Mouse (Mus musculus) mouse embryonic stem cell (cell line): Measurements from ENCODE around the gene Uts2r.

Experiments used
- in situ Hi-C, 2 experiments: fragments of 300-500 bp; cut with MboI; formaldehyde crosslinking; loops; 1 replicate in 1 of 2; 3 replicates in 1 of 2; pipeline ENCODE4 v1.14.3; 2019 to 2020; ENCODE audit warnings: low sequenced_read_pairs in 2 of 2, low pct_unique_long_range_greater_than_20kb in 1 of 2, mixed read lengths in 1 of 2; ENCODE audit not compliant: unreplicated experiment in 1 of 2

Uts2r gene

GRCm38 (mm10) chr11:121159971-121160370, at the start of gene Uts2r:
Gene Uts2r, plus strand, starts transcription at chr11:121160271.
- in situ Hi-C loops: no loop called here

GRCm38 (mm10) chr11:121111051-121111450, 49.0 kb upstream of the Uts2r start:
- in situ Hi-C loops: no loop called here

- in situ Hi-C loops: no loop called here
Measured at GRCm38 (mm10) chr11:121111601-121112000, 48.5 kb upstream of the Uts2r start.

GRCm38 (mm10) chr11:121112091-121112775, 47.8 kb upstream of the Uts2r start:
- in situ Hi-C loops: no loop called here

- in situ Hi-C loops: no loop called here
Measured at GRCm38 (mm10) chr11:121118106-121118505, 42.0 kb upstream of the Uts2r start.

- in situ Hi-C loops: no loop called here
Measured at GRCm38 (mm10) chr11:121118577-121118976, 41.5 kb upstream of the Uts2r start, which contains the start of gene Tex19.2. Gene Tex19.2, minus strand, starts transcription at chr11:121118677.

GRCm38 (mm10) chr11:121121151-121121550, 38.9 kb upstream of the Uts2r start:
- in situ Hi-C loops: loop anchor here in 1 of 2 experiments (10.0 kb wide), 1 partner anchor 56 kb away; the partner anchor contains the start of gene Sectm1b

- in situ Hi-C loops: loop anchor here in 1 of 2 experiments (10.0 kb wide), 1 partner anchor 57 kb away; the partner anchor contains the start of gene Sectm1b
Measured at GRCm38 (mm10) chr11:121122024-121122670, 37.9 kb upstream of the Uts2r start.

- in situ Hi-C loops: loop anchor here in 1 of 2 experiments (10.0 kb wide), 1 partner anchor 59 kb away; the partner anchor contains the start of gene Sectm1b
Measured at GRCm38 (mm10) chr11:121123438-121123837, 36.6 kb upstream of the Uts2r start.

GRCm38 (mm10) chr11:121125522-121126172, 34.4 kb upstream of the Uts2r start:
- in situ Hi-C loops: loop anchor here in 1 of 2 experiments (10.0 kb wide), 1 partner anchor 61 kb away; the partner anchor contains the start of gene Sectm1b

- in situ Hi-C loops: loop anchor here in 1 of 2 experiments (10.0 kb wide), 1 partner anchor 62 kb away; the partner anchor contains the start of gene Sectm1b
Measured at GRCm38 (mm10) chr11:121126395-121126794, 33.7 kb upstream of the Uts2r start.

- in situ Hi-C loops: loop anchor here in 1 of 2 experiments (10.0 kb wide), 1 partner anchor 63 kb away; the partner anchor contains the start of gene Sectm1b
Measured at GRCm38 (mm10) chr11:121127441-121127840, 32.6 kb upstream of the Uts2r start.

- in situ Hi-C loops: loop anchor here in 1 of 2 experiments (10.0 kb wide), 1 partner anchor 65 kb away; the partner anchor contains the start of gene Sectm1b
Measured at GRCm38 (mm10) chr11:121129616-121130015, 30.5 kb upstream of the Uts2r start.

GRCm38 (mm10) chr11:121134600-121134999, 25.5 kb upstream of the Uts2r start:
- in situ Hi-C loops: no loop called here

GRCm38 (mm10) chr11:121137682-121138081, 22.4 kb upstream of the Uts2r start:
- in situ Hi-C loops: no loop called here

- in situ Hi-C loops: no loop called here
Measured at GRCm38 (mm10) chr11:121138732-121139131, 21.3 kb upstream of the Uts2r start.

- in situ Hi-C loops: no loop called here
Measured at GRCm38 (mm10) chr11:121143325-121144015, 16.6 kb upstream of the Uts2r start.

GRCm38 (mm10) chr11:121145865-121146264, 14.2 kb upstream of the Uts2r start, which contains the start of gene Tex19.1:
Gene Tex19.1, plus strand, starts transcription at chr11:121146143.
- in situ Hi-C loops: no loop called here
